Mouse (Mus musculus): Measurements from ENCODE around the gene Plekha5. TPM values are rescaled to one million over a fixed set of nuclear protein-coding genes. Genes with fewer than 3 reads are reported as not detected.

Gene Plekha5
- polyA plus RNA-seq, 1 experiment from 2014 or later, result 39.0 TPM

DNA sequence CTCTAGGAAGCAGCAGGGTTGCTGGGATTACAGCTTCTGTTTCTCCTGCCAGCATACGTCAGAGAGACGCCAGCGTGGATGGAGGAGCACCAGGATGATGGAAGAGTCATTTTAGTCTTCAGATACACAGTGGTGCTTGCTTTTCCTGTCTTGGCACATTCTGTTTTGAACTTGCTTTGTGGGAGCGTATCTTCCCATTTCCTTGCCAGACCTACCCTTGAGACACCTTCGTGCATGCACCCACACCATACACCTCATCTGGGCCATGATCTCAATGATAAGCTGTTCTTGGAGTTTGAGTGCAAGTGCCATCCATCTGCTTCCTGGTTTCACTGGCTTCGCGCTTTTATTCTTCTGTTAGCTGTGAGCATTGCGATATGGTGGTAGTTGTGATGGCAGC lies 28.9 kb downstream of the Plekha5 start:
- no peak overlapping the region for H3K4me3 ChIP-seq (replicated peaks; ENCODE audit: low read depth, low read length)
- H3K27ac ChIP-seq, result no peak overlapping the region
- no peak for TF ChIP-seq CTCF (IDR thresholded peaks at IDR 0.05; ENCODE audit: low read depth)
- H3K36me3 ChIP-seq (ENCODE audit: insufficient read depth, low read length), result 0 out of 2 replicates have a peak, but pooled peaks cover 6% of the 10 kb centered on the region
- no peak overlapping the region for H3K9ac ChIP-seq (ENCODE audit: low read depth, low read length)
- 94% methylated on average over 8 of the region's 8 CpGs for WGBS
- ATAC-seq (replicated peaks; ENCODE audit: low FRiP score, low read depth) (no peak), DNase-seq (ENCODE audit: low spot score) (no peak)
- H3K4me2 ChIP-seq (ENCODE audit: low read length), result no peak overlapping the region
- no peaks in the 10 kb centered on the region for H3K4me1 ChIP-seq (replicated peaks; ENCODE audit: insufficient read depth, low read length)
- H3K27me3 ChIP-seq (ENCODE audit: insufficient read depth, low read length), result no peaks in the 10 kb centered on the region
- H3K9me3 ChIP-seq (replicated peaks; ENCODE audit: low read length), result no peaks in the 10 kb centered on the region

DNA sequence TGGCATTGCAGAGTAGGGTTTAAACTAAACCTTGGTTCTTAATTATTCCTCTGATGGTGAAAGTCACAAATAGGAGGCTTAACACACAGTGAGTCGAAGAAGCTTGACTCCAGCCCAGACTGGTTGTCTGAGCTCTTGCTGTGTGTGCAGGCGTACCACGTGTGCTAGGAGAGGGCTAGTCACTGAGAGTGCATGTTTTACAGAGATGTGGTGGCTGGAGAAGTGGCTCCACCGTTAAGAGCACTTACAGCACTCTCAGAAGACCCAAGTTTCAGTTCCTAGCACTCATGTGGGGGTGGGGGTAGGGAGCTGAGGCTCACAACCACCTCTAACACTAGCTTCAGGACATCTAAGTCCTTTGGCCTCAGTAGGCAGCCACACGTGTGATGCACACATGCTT lies 29.6 kb downstream of the Plekha5 start:
- Histone ChIP-seq H3K27me3 (ENCODE audit: insufficient read depth, low read length) (no peaks in the 10 kb centered on the region), H3K4me2 (ENCODE audit: low read length) (no peak overlapping the region), H3K9me3 (replicated peaks; ENCODE audit: low read length) (no peaks in the 10 kb centered on the region), H3K27ac (no peak overlapping the region), H3K4me3 (replicated peaks; ENCODE audit: low read depth, low read length) (no peak overlapping the region), H3K36me3 (ENCODE audit: insufficient read depth, low read length) (0 out of 2 replicates have a peak, but pooled peaks cover 1% of the 10 kb centered on the region), H3K4me1 (replicated peaks; ENCODE audit: insufficient read depth, low read length) (no peaks in the 10 kb centered on the region), H3K9ac (ENCODE audit: low read depth, low read length) (no peak overlapping the region)
- WGBS, result 89% methylated on average over 5 of the region's 5 CpGs
- DNase-seq (ENCODE audit: low spot score) (no peak), ATAC-seq (replicated peaks; ENCODE audit: low FRiP score, low read depth) (no peak)
- no peak for TF ChIP-seq CTCF (IDR thresholded peaks at IDR 0.05; ENCODE audit: low read depth)

DNA sequence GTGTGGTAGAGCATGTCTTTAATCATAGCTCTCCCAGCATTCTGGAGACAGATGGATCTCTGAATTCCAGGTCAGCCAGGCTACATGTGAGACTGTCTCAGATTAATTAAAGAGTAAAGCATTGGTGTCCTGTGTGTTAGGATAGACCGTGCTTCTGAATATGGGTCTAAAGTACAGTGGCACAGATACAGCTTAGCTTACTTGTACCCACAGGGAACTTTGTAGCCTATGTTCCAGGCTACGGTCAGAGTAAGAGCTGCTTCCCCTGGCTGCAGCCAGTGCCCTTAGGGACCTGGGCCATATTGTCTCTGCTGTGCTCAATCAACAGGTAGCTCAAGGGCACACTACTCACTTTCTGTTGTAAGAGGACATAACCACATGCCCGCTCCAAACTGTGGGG lies 30.5 kb downstream of the Plekha5 start:
- no peaks in the 10 kb centered on the region for H3K9me3 ChIP-seq (replicated peaks; ENCODE audit: low read length)
- no peak for TF ChIP-seq CTCF (IDR thresholded peaks at IDR 0.05; ENCODE audit: low read depth)
- no peak overlapping the region for H3K4me2 ChIP-seq (ENCODE audit: low read length)
- no peak for DNase-seq (ENCODE audit: low spot score)
- 92% methylated on average over 3 of the region's 3 CpGs for WGBS
- H3K4me1 ChIP-seq (replicated peaks; ENCODE audit: insufficient read depth, low read length), result no peaks in the 10 kb centered on the region
- H3K27me3 ChIP-seq (ENCODE audit: insufficient read depth, low read length), result no peaks in the 10 kb centered on the region
- peak; percentile 72; the same call in 1 of the 2 replicates for ATAC-seq (replicated peaks; ENCODE audit: low FRiP score, low read depth)
- H3K4me3 ChIP-seq (replicated peaks; ENCODE audit: low read depth, low read length), result no peak overlapping the region
- H3K9ac ChIP-seq (ENCODE audit: low read depth, low read length), result no peak overlapping the region
- no peak overlapping the region for H3K27ac ChIP-seq
- no peaks in the 10 kb centered on the region for H3K36me3 ChIP-seq (ENCODE audit: insufficient read depth, low read length)

DNA sequence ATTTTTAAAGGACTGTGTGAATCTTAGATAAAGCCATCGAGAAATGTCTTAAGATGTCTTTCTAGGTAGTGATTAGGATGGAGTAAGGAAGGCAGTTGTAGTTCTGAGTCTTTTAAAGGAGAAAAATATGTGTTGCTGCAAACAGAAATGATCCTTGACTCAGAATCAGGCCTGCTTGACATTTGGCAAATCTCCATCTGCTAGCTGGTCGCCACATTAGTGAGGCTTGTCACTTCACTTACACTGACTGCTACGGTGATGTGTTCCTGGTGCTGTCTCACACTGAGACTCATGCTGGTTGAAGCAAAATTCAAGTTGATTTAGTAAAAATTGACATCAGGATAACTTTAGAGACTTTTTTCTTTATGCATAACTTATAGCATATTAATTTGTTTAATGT lies 32.0 kb downstream of the Plekha5 start:
- H3K9ac ChIP-seq (ENCODE audit: low read depth, low read length), result no peak overlapping the region
- no peaks in the 10 kb centered on the region for H3K27me3 ChIP-seq (ENCODE audit: insufficient read depth, low read length)
- no peak overlapping the region for H3K4me2 ChIP-seq (ENCODE audit: low read length)
- H3K4me1 ChIP-seq (replicated peaks; ENCODE audit: insufficient read depth, low read length), result no peaks in the 10 kb centered on the region
- H3K4me3 ChIP-seq (replicated peaks; ENCODE audit: low read depth, low read length), result no peak overlapping the region
- no peak overlapping the region for H3K27ac ChIP-seq
- DNase-seq (ENCODE audit: low spot score), result no peak
- ATAC-seq (replicated peaks; ENCODE audit: low FRiP score, low read depth), result no peak
- no peaks in the 10 kb centered on the region for H3K36me3 ChIP-seq (ENCODE audit: insufficient read depth, low read length)
- TF ChIP-seq CTCF (IDR thresholded peaks at IDR 0.05; ENCODE audit: low read depth), result no peak
- no peaks in the 10 kb centered on the region for H3K9me3 ChIP-seq (replicated peaks; ENCODE audit: low read length)
- WGBS, result 62% methylated on average over 3 of the region's 3 CpGs

DNA sequence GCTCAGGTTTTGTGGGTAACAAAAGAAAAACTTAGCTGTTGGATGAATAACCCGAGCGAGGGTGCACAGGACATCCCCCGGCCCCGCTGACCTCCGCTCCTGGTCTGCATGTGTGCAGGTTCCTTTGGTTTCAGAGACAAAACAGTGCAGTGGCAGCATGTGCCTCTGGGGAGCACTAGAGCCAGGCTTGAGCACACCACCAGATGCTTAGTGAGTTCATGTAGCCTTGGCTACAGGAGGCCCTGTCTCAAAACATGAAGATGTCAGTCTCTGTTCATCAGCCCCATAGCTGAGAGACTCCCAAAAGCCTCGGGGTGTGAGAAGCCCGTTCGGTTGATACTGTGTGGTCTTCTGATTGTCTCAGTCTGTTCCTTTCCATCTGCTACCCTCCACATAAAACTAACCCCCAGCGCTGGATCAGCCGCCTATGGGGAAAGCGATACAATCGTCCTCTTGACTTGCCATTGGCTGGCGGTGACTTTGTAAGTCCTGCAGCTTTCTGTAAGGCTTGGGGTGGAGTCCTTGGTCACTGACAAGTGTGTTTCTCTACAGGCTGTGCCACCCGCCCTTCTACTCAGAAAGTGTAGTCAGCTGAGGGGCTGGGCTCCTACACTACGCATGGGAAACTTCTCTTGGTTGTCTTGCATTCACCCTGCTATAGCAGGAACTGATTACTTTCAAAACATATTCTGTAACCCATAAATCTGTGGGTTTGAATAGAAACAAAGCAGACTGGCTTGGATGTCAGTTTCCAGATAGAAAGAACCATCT lies 32.7 kb downstream of the Plekha5 start:
- Histone ChIP-seq H3K27me3 (ENCODE audit: insufficient read depth, low read length) (no peaks in the 10 kb centered on the region), H3K9ac (ENCODE audit: low read depth, low read length) (no peak overlapping the region)
- WGBS, result 80% methylated on average over 15 of the region's 15 CpGs

DNA sequence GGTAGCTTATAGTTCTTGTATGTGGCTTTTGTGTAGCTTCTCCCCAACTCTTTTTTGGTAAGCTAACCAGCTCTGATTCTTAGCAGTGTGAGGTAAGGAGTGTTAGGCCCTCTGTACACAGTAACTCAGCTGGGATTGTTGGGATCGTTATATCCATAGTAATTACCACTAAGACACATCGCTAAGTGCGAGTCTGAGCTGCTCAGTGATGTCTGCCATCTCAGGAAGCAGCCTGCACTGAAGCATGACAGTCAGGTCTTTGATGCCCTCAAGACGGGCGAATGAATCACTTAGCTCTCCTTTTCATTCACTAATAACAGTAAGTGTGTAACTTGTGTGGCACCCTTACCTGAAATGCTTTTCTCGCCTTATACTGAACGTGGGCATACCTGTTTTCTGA lies 36.5 kb downstream of the Plekha5 start:
- no peak for TF ChIP-seq CTCF (IDR thresholded peaks at IDR 0.05; ENCODE audit: low read depth)
- WGBS, result 46% methylated on average over 7 of the region's 7 CpGs
- no peak overlapping the region for H3K4me3 ChIP-seq (replicated peaks; ENCODE audit: low read depth, low read length)
- DNase-seq (ENCODE audit: low spot score) (no peak), ATAC-seq (replicated peaks; ENCODE audit: low FRiP score, low read depth) (peak; percentile 49; the same call in 1 of the 2 replicates)
- H3K27ac ChIP-seq, result no peak overlapping the region
- no peak overlapping the region for H3K9ac ChIP-seq (ENCODE audit: low read depth, low read length)
- no peak overlapping the region for H3K4me2 ChIP-seq (ENCODE audit: low read length)
- H3K9me3 ChIP-seq (replicated peaks; ENCODE audit: low read length), result no peaks in the 10 kb centered on the region
- no peaks in the 10 kb centered on the region for H3K27me3 ChIP-seq (ENCODE audit: insufficient read depth, low read length)
- H3K36me3 ChIP-seq (ENCODE audit: insufficient read depth, low read length), result no peaks in the 10 kb centered on the region
- H3K4me1 ChIP-seq (replicated peaks; ENCODE audit: insufficient read depth, low read length), result no peaks in the 10 kb centered on the region; the same call in 1 of the 2 replicates

More for the DNA sequence above, 32.7 kb downstream of the Plekha5 start:
- ATAC-seq (replicated peaks; ENCODE audit: low FRiP score, low read depth) (no peak), DNase-seq (ENCODE audit: low spot score) (no peak)
- H3K4me2 ChIP-seq (ENCODE audit: low read length), result no peak overlapping the region
- no peak overlapping the region for H3K27ac ChIP-seq
- no peaks in the 10 kb centered on the region for H3K4me1 ChIP-seq (replicated peaks; ENCODE audit: insufficient read depth, low read length)
- TF ChIP-seq CTCF (IDR thresholded peaks at IDR 0.05; ENCODE audit: low read depth), result no peak
- H3K36me3 ChIP-seq (ENCODE audit: insufficient read depth, low read length), result no peaks in the 10 kb centered on the region
- H3K4me3 ChIP-seq (replicated peaks; ENCODE audit: low read depth, low read length), result no peak overlapping the region
- no peaks in the 10 kb centered on the region for H3K9me3 ChIP-seq (replicated peaks; ENCODE audit: low read length)

Measured in kidney, postnatal 0 days (tissue).